Mouse (Mus musculus) limb, embryonic 13.5 days (tissue): ENCODE data around the gene Atp8a1. TPM values are rescaled to one million over a fixed set of nuclear protein-coding genes. Genes with fewer than 3 reads are reported as not detected.

Source experiments
- ATAC-seq: fragments of 200-750 bp; cut with Nextera tagmentation; 2 replicates; pipeline ENCODE4 v1.8.0; 2017; ENCODE audit warnings: low read depth, moderate number of reproducible peaks, moderate TSS enrichment; ENCODE audit not compliant: low FRiP score
- H3K27ac ChIP-seq: fragments of 300-500 bp; sonication (generic); 2 replicates; pipeline ENCODE4 v1.5.1; 2015; ENCODE audit warnings: inconsistent platforms, mild to moderate bottlenecking, moderate library complexity
- H3K27me3 ChIP-seq: fragments of 300-500 bp; sonication (generic); 2 replicates; pipeline ENCODE4 v1.6.1; 2015; ENCODE audit warnings: mild to moderate bottlenecking, inconsistent platforms
- H3K36me3 ChIP-seq: fragments of 300-500 bp; sonication (generic); 2 replicates; pipeline ENCODE4 v1.6.1; 2015; ENCODE audit warnings: inconsistent platforms, mild to moderate bottlenecking, moderate library complexity
- H3K4me1 ChIP-seq: fragments of 300-500 bp; sonication (generic); 2 replicates; pipeline ENCODE4 v1.6.1; 2015; ENCODE audit warnings: inconsistent platforms
- H3K4me2 ChIP-seq: fragments of 300-500 bp; sonication (generic); replicated peaks from 2 replicates; pipeline ENCODE4 v1.6.1; 2015; ENCODE audit warnings: inconsistent platforms, mild to moderate bottlenecking, moderate library complexity
- H3K4me3 ChIP-seq: fragments of 300-500 bp; sonication (generic); 2 replicates; pipeline ENCODE4 v1.5.1; 2015; ENCODE audit warnings: moderate library complexity, mild to moderate bottlenecking, inconsistent platforms
- H3K9ac ChIP-seq: fragments of 300-500 bp; sonication (generic); 2 replicates; pipeline ENCODE4 v1.6.1; 2015; ENCODE audit warnings: mild to moderate bottlenecking, inconsistent platforms
- H3K9me3 ChIP-seq: fragments of 300-500 bp; sonication (generic); 2 replicates; pipeline ENCODE4 v1.6.1; 2016; ENCODE audit warnings: inconsistent platforms
- WGBS: fragments of 180-500 bp; shearing (Covaris S2); methylation state at CpG from one replicate; pipeline ENCODE4 v1.1.7; 2015; 5-methylcytosine and 5-hydroxymethylcytosine counted together
- polyA plus RNA-seq: library from polyadenylated mRNA; unstranded; fragments of >200 nt; fragmentation: Nextera tagmentation; extraction: Ambion mirVana; gene quantifications from 2 replicates; pipeline ENCODE4 v1.2.1, GENCODE M21; 2015

Gene Atp8a1
- polyA plus RNA-seq, 1 experiment from 2014 or later = 5.4 TPM

DNA sequence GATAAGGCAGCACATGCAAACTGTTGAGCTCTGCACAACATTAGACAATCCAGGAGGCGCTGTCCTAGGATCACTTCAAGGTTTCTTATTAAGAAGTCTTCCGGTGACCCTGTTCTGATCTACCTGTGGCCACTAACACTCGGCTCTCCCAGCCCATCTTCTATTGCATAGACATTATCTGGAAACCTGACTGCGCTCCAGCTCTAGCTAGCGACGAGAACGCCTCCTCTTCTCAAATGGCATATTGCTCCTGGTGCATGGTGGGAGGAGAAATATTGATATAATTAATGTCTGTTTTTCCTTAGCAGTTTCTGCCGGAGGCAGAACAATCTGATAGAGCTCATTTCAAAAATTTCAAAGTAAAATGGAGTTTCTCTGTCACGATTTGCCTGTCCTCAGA lies 156.9 kb downstream of the Atp8a1 start:
- no peak for ATAC-seq
- Histone ChIP-seq H3K4me3 (no peak overlapping the region), H3K36me3 (no peaks in the 10 kb centered on the region), H3K27ac (no peak overlapping the region), H3K4me1 (peaks cover 18% of the 10 kb centered on the region), H3K4me2 (no peak overlapping the region), H3K9me3 (no peaks in the 10 kb centered on the region), H3K9ac (no peak overlapping the region), H3K27me3 (peaks cover 25% of the 10 kb centered on the region)
- WGBS = 88% methylated on average over 9 of the region's 9 CpGs

- ATAC-seq = no peak
- no peak overlapping the region for H3K9ac ChIP-seq
- no peak overlapping the region for H3K4me2 ChIP-seq
- no peak overlapping the region for H3K4me3 ChIP-seq
- H3K27ac ChIP-seq = no peak overlapping the region
- peaks cover 8% of the 10 kb centered on the region for H3K4me1 ChIP-seq
- no peaks in the 10 kb centered on the region for H3K9me3 ChIP-seq
- peaks cover 36% of the 10 kb centered on the region for H3K27me3 ChIP-seq
- WGBS = 78% methylated on average over 8 of the region's 8 CpGs
- no peaks in the 10 kb centered on the region for H3K36me3 ChIP-seq
These were observed 159.2 kb downstream of the Atp8a1 start for GRCm38 (mm10) chr5:67688001-67688400.

DNA sequence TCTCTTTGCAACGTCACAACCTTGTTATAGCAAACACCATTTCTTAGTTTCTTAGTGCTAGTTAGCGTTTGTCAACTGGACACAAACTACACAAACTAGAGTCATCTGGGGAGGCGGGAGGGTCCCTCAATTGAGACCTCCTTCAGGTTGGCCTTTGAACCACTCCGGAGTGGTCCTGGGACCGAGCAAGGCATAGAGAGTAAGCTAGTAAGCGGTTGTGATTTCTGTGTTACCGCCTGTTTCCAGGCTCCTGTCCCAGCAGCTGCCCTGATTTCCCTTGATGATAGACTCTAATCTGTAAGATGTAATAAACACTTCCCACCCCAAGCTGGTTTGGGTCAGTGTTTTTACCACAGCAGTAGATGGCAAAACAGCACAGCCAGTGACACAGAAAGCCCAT lies 161.3 kb downstream of the Atp8a1 start:
- no peak for ATAC-seq

GRCm38 (mm10) chr5:67685461-67685860 lies 161.8 kb downstream of the Atp8a1 start:
- Histone ChIP-seq H3K27ac (no peak overlapping the region), H3K4me3 (no peak overlapping the region), H3K36me3 (no peaks in the 10 kb centered on the region), H3K4me2 (no peak overlapping the region), H3K9me3 (no peaks in the 10 kb centered on the region), H3K4me1 (0 out of 2 replicates have a peak, but pooled peaks cover 3% of the 10 kb centered on the region), H3K9ac (no peak overlapping the region), H3K27me3 (peaks cover 44% of the 10 kb centered on the region)
- WGBS = 48% methylated on average over 5 of the region's 5 CpGs
- ATAC-seq = no peak

More for the DNA sequence above, 161.3 kb downstream of the Atp8a1 start:
- no peak overlapping the region for H3K4me2 ChIP-seq
- H3K9me3 ChIP-seq = no peaks in the 10 kb centered on the region
- no peak overlapping the region for H3K9ac ChIP-seq
- 66% methylated on average over 7 of the region's 7 CpGs for WGBS
- H3K27me3 ChIP-seq = peaks cover 42% of the 10 kb centered on the region
- 0 out of 2 replicates have a peak, but pooled peaks cover 3% of the 10 kb centered on the region for H3K4me1 ChIP-seq
- no peaks in the 10 kb centered on the region for H3K36me3 ChIP-seq
- no peak overlapping the region for H3K27ac ChIP-seq
- H3K4me3 ChIP-seq = no peak overlapping the region

- H3K9ac ChIP-seq = no peak overlapping the region
- no peak overlapping the region for H3K27ac ChIP-seq
- H3K4me3 ChIP-seq = no peak overlapping the region
- H3K36me3 ChIP-seq = no peaks in the 10 kb centered on the region
- H3K27me3 ChIP-seq = peaks cover 13% of the 10 kb centered on the region; the same call in 1 of the 2 replicates
- no peaks in the 10 kb centered on the region for H3K9me3 ChIP-seq
- WGBS = 83% methylated on average over 3 of the region's 3 CpGs
- H3K4me2 ChIP-seq = no peak overlapping the region
- peaks cover 6% of the 10 kb centered on the region; the same call in 1 of the 2 replicates for H3K4me1 ChIP-seq
- ATAC-seq = no peak
These were observed 168.4 kb downstream of the Atp8a1 start for GRCm38 (mm10) chr5:67678819-67679218.

GRCm38 (mm10) chr5:67673008-67673407 lies 174.2 kb downstream of the Atp8a1 start:
- Histone ChIP-seq H3K4me1 (0 out of 2 replicates have a peak, but pooled peaks cover 5% of the 10 kb centered on the region), H3K36me3 (no peaks in the 10 kb centered on the region), H3K27me3 (no peaks in the 10 kb centered on the region; the same call in none of the 2 replicates), H3K27ac (no peak overlapping the region), H3K9ac (no peak overlapping the region), H3K4me2 (no peak overlapping the region), H3K4me3 (no peak overlapping the region), H3K9me3 (no peaks in the 10 kb centered on the region)
- 27% methylated on average over 4 of the region's 4 CpGs for WGBS
- ATAC-seq = peak; percentile 59; the same call in 1 of the 2 replicates

- ATAC-seq = no peak
- no peaks in the 10 kb centered on the region; the same call in 1 of the 2 replicates for H3K27me3 ChIP-seq
- H3K9ac ChIP-seq = no peak overlapping the region
- H3K36me3 ChIP-seq = no peaks in the 10 kb centered on the region
- WGBS = 83% methylated on average over 6 of the region's 6 CpGs
- no peak overlapping the region for H3K4me3 ChIP-seq
- H3K4me2 ChIP-seq = no peak overlapping the region
- H3K4me1 ChIP-seq = 0 out of 2 replicates have a peak, but pooled peaks cover 5% of the 10 kb centered on the region
- H3K9me3 ChIP-seq = no peaks in the 10 kb centered on the region
- H3K27ac ChIP-seq = no peak overlapping the region
These were observed 177.1 kb downstream of the Atp8a1 start for GRCm38 (mm10) chr5:67670158-67670557.

DNA sequence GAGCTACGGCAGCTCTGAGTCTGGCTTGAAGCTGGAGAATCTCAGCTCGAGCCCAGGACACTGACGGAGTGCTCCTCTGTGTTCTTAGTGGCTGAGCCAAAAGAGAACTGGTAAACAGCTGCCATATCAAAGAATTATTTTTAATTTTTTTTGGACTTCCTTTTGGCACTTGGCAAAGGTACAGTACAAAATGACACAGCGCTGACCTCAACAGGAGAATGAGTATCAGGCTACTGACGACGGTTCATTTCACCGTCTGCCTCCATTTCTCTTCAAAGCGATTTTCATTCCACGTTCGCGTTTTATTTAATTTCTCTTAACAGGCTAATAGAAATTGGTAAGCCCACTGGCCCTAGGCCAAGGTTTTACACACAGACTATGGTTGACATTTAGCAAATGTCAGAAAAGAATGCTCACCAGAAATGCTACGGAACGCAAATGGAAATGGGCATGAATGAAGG lies 177.8 kb downstream of the Atp8a1 start:
- H3K4me2 ChIP-seq = 0 out of 2 replicates have a peak overlapping the region, but pooled peaks have one; percentile 19
- H3K9ac ChIP-seq = no peak overlapping the region
- no peak overlapping the region for H3K27ac ChIP-seq
- H3K4me3 ChIP-seq = no peak overlapping the region
- 55% methylated on average over 13 of the region's 13 CpGs for WGBS
- no peaks in the 10 kb centered on the region; the same call in 1 of the 2 replicates for H3K27me3 ChIP-seq
- no peaks in the 10 kb centered on the region for H3K36me3 ChIP-seq
- ATAC-seq = no peak
- H3K9me3 ChIP-seq = no peaks in the 10 kb centered on the region
- 0 out of 2 replicates have a peak, but pooled peaks cover 5% of the 10 kb centered on the region for H3K4me1 ChIP-seq

GRCm38 (mm10) chr5:67662715-67663114 lies 184.5 kb downstream of the Atp8a1 start:
- ATAC-seq = no peak
- no peak overlapping the region for H3K4me2 ChIP-seq
- no peak overlapping the region for H3K27ac ChIP-seq
- H3K9me3 ChIP-seq = no peaks in the 10 kb centered on the region
- no peak overlapping the region for H3K4me3 ChIP-seq
- no peaks in the 10 kb centered on the region for H3K36me3 ChIP-seq
- 0 out of 2 replicates have a peak, but pooled peaks cover 6% of the 10 kb centered on the region for H3K4me1 ChIP-seq
- no peak overlapping the region for H3K9ac ChIP-seq
- 29% methylated on average over 6 of the region's 6 CpGs for WGBS
- peaks cover 6% of the 10 kb centered on the region for H3K27me3 ChIP-seq

DNA sequence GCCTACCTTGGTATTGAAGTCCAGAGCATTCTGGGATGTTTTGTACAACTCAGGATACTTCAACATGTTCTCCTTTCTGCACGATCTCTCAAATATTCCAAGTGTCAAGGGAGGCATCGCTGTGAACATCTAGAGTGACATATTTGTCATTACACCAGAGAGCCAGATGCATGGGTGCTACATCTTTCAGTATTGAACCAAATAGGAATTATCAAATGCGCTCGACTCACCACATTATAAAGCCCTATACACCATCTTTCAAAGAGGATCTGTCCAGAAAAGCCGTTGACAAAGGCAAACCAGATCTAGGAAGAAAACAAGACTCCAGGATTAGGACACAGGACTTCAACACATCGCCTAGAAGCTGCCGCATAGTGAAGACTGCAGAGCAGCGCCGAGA lies 187.4 kb downstream of the Atp8a1 start:
- H3K36me3 ChIP-seq = no peaks in the 10 kb centered on the region
- peaks cover 17% of the 10 kb centered on the region for H3K27me3 ChIP-seq
- no peak overlapping the region for H3K4me2 ChIP-seq
- H3K9ac ChIP-seq = no peak overlapping the region
- H3K4me1 ChIP-seq = peaks cover 6% of the 10 kb centered on the region; the same call in 1 of the 2 replicates
- no peak overlapping the region for H3K27ac ChIP-seq
- no peak for ATAC-seq
- H3K9me3 ChIP-seq = no peaks in the 10 kb centered on the region
- H3K4me3 ChIP-seq = no peak overlapping the region
- 88% methylated on average over 9 of the region's 9 CpGs for WGBS

GRCm38 (mm10) chr5:67656821-67657259 lies 190.4 kb downstream of the Atp8a1 start:
- H3K36me3 ChIP-seq = no peaks in the 10 kb centered on the region
- no peak overlapping the region for H3K9ac ChIP-seq
- peaks cover 24% of the 10 kb centered on the region for H3K27me3 ChIP-seq
- no peaks in the 10 kb centered on the region; the same call in 1 of the 2 replicates for H3K4me1 ChIP-seq
- ATAC-seq = no peak
- H3K4me2 ChIP-seq = no peak overlapping the region
- no peak overlapping the region for H3K4me3 ChIP-seq
- no peaks in the 10 kb centered on the region for H3K9me3 ChIP-seq
- 22% methylated on average over 13 of the region's 13 CpGs for WGBS
- no peak overlapping the region for H3K27ac ChIP-seq

DNA sequence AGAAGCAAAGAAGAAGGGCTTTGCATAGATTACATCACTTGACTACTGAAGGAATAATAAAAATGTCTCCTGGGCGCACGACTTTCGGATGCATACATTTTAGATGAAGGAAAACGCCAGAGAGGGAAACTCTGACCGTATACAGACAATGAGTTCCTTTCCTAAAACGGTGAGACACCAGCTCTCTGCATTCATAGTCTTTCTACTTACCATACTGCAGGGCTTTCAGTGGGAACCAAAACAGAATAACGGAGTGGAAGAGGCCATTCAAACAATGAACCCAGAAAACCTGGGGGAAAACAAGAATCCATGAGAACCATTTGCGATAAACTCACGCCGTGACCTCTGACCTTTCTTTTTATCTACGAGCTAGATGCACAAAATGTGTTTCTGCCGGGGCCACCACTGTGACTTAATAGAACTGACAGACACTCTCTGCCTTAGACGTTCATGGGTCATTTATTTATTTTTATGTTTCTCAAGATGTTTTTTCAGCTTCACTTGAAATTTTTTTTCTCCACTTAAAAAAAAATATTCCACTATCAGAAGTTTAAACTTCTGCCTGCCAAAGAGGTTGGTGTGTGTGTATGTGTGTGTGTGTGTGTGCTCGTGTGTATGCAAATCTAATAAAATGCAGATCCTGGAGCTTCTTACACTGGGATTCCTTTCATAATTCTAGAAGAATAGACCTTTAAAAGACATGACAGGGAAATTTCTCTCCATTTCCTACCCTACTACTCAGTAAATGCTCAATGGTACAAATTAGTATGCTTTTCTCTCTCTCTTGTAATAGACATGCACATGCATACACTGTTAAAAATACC lies 191.3 kb downstream of the Atp8a1 start:
- no peaks in the 10 kb centered on the region for H3K9me3 ChIP-seq
- no peak overlapping the region for H3K27ac ChIP-seq
- no peaks in the 10 kb centered on the region for H3K36me3 ChIP-seq
- H3K27me3 ChIP-seq = peaks cover 25% of the 10 kb centered on the region
- no peak overlapping the region for H3K9ac ChIP-seq
- H3K4me1 ChIP-seq = no peaks in the 10 kb centered on the region; the same call in 1 of the 2 replicates
- no peak overlapping the region for H3K4me2 ChIP-seq
- no peak overlapping the region for H3K4me3 ChIP-seq
- WGBS = 57% methylated on average over 14 of the region's 14 CpGs
- no peak for ATAC-seq
